Comparison of ENCODE assay signal across 18 mouse cellular contexts in genomic region chr5:91626823-91627222, GRCm38 (mm10).
"Had no signal": no experiment of that assay in that cellular context is flagged by ENCODE, and none has a peak within 500 bp of the region (broad histone marks: within the 10 kb centered on the region; RNA-seq: fewer than 3 reads in every experiment).

No protein-coding gene starts in this region.

- H3K4me1 ChIP-seq: midbrain, embryonic 10.5 days; midbrain, embryonic 12.5 days; neural tube, embryonic 13.5 days; neural tube, embryonic 15.5 days had no signal

- H3K4me2 ChIP-seq: lung, embryonic 14.5 days; midbrain, embryonic 12.5 days; neural tube, embryonic 13.5 days; neural tube, embryonic 15.5 days had no signal

- H3K4me3 ChIP-seq: midbrain, embryonic 10.5 days; midbrain, embryonic 12.5 days; myocyte; neural tube, embryonic 13.5 days; neural tube, embryonic 15.5 days had no signal

- H3K27ac ChIP-seq: midbrain, embryonic 10.5 days; midbrain, embryonic 12.5 days; neural tube, embryonic 13.5 days; neural tube, embryonic 15.5 days had no signal

- H3K27me3 ChIP-seq: midbrain, embryonic 12.5 days; neural tube, embryonic 13.5 days; neural tube, embryonic 15.5 days had no signal

- H3K9me3 ChIP-seq: midbrain, embryonic 10.5 days; midbrain, embryonic 12.5 days; neural tube, embryonic 13.5 days; neural tube, embryonic 15.5 days had no signal

- H3K9ac ChIP-seq: lung, embryonic 14.5 days; midbrain, embryonic 12.5 days; neural tube, embryonic 13.5 days; neural tube, embryonic 15.5 days had no signal

- DNase-seq: lung, embryonic 14.5 days; lung, postnatal 10 days; lung, postnatal 4 days; midbrain, embryonic 14.5 days; retina, postnatal 1 day; right cerebral cortex, adult 18-20 months; right cerebral cortex, postnatal 25 days; right cerebral cortex, postnatal 4 days; spleen, adult 18-20 months; thymus, adult 18-20 months; thymus, postnatal 14 days; thymus, postnatal 36 days had no signal

- H3K36me3 ChIP-seq: midbrain, embryonic 10.5 days; midbrain, embryonic 12.5 days; neural tube, embryonic 13.5 days; neural tube, embryonic 15.5 days had no signal

- ATAC-seq: midbrain, embryonic 16.5 days had no signal
